Mouse (Mus musculus) midbrain, embryonic 11.5 days (tissue): ENCODE data around the gene Slc13a3. TPM values are rescaled to one million over a fixed set of nuclear protein-coding genes. Genes with fewer than 3 reads are reported as not detected.

Experiments used
- ATAC-seq: fragments of 200-750 bp; cut with Nextera tagmentation; 2 replicates; pipeline ENCODE4 v1.8.0; 2017; ENCODE audit warnings: moderate TSS enrichment, moderate library complexity; ENCODE audit not compliant: low FRiP score
- DNase-seq: peaks from one replicate; pipeline ENCODE4 v3.0.0; 2015; ENCODE audit warnings: low spot score; ENCODE audit errors: missing footprints
- H3K27ac ChIP-seq: fragments of 300-500 bp; sonication (generic); 2 replicates; pipeline ENCODE4 v1.5.1; 2014; ENCODE audit warnings: low read depth, low read length
- H3K27me3 ChIP-seq: fragments of 300-500 bp; sonication (generic); 2 replicates; pipeline ENCODE4 v1.6.1; 2014; ENCODE audit warnings: mild to moderate bottlenecking, low read length, moderate library complexity, mixed read lengths; ENCODE audit not compliant: control insufficient read depth, insufficient read depth
- H3K36me3 ChIP-seq: fragments of 300-500 bp; sonication (generic); 2 replicates; pipeline ENCODE4 v1.6.1; 2014; ENCODE audit warnings: mild to moderate bottlenecking, low read length, moderate library complexity, mixed read lengths; ENCODE audit not compliant: control insufficient read depth, insufficient read depth
- H3K4me1 ChIP-seq: fragments of 300-500 bp; sonication (generic); 2 replicates; pipeline ENCODE4 v1.6.1; 2014; ENCODE audit warnings: low read length; ENCODE audit not compliant: control insufficient read depth, insufficient read depth
- H3K4me2 ChIP-seq: fragments of 300-500 bp; sonication (generic); 2 replicates; pipeline ENCODE4 v1.6.1; 2014; ENCODE audit warnings: mild to moderate bottlenecking, moderate library complexity
- H3K4me3 ChIP-seq: fragments of 300-500 bp; sonication (generic); 2 replicates; pipeline ENCODE4 v1.5.1; 2014; ENCODE audit warnings: low read depth, low read length
- H3K9ac ChIP-seq: fragments of 300-500 bp; sonication (generic); 2 replicates; pipeline ENCODE4 v1.6.1; 2014; ENCODE audit warnings: low read length
- H3K9me3 ChIP-seq: fragments of 300-500 bp; sonication (generic); 2 replicates; pipeline ENCODE4 v1.6.1; 2016; ENCODE audit warnings: low read length; ENCODE audit not compliant: control insufficient read depth
- WGBS: fragments of 180-500 bp; shearing (Covaris S2); extraction: QIAGEN DNeasy Blood & Tissue Kit; methylation state at CpG from one replicate; pipeline ENCODE4 v1.1.7; 2014; 5-methylcytosine and 5-hydroxymethylcytosine counted together
- polyA plus RNA-seq: library from polyadenylated mRNA; unstranded; fragments of >200 nt; fragmentation: Nextera tagmentation; extraction: Ambion mirVana; gene quantifications from 2 replicates; pipeline ENCODE4 v1.2.1, GENCODE M21; 2014

Slc13a3 gene
- polyA plus RNA-seq, 1 experiment from 2014 or later, result 2.1 TPM

DNA sequence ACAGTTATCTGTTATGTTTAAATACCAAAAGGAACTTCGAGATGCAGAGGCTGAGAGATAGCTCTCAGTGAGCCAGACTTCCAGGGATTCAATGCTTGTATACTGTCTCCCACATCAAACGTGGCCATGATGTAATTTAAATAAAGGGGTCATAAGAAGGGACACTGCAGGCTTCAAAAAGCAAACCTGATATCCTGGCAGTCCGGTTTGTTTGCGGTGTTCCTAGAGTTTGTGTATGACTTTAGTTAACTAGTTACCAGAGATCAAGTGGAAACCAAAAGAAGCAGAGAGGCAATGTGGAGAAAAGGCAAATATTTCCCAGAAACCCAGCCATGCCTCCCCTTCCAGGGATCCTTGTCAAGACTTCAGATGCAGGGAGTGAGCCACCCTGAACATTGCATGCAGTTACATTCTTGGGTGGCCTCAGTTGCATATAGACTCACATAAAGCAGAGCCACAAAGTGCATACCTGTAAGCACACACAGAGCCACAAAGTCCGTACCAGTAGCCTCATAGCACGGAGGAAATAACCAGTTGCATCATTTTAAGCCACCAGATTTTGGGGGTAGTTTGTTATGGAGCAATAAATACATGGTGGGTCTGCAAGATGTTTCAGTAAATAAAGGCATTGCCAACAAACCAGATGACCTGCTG lies 83.6 kb downstream of the Slc13a3 start:
- 82% methylated on average over 6 of the region's 6 CpGs for WGBS
- no peak for ATAC-seq

DNA sequence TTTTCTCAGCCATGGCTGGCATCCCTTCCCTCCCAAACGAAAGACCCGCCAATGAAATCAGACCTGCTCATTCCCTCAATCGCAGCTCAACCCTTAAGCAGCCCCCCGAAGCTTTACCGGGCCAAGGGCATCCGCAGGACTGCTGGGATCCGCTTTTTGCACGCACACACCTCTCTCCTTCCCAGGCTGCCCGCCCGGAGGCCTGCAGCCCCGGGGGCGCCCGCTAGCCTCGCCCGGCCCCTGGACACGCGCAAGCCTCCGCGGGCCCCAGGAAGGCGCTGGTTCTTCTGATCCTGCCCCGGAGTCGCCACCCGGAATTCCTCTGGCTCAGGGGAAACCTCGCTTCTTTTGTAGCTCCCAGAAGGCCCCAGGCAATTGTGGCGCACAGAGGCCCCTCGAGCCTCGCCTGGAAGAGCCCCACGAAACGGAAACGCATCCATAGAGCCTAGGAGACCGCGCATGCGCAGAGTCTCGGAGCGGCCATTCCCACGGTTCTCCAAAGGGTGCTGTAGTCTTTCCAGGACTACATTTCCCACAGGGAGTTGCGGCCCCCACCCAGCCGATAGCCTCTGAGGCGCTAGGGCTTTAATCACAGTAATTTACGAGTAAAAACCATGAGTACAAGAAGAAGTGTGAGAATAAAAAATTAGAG lies 85.1 kb downstream of the Slc13a3 start, which contains the start of gene Zfp334:
Zfp334 (minus strand) TSS at position 416 of the 652 bp plus-strand sequence.
- H3K36me3 ChIP-seq, result peaks cover 30% of the 10 kb centered on the region
- WGBS, result under 1% methylated on average over 40 of the region's 40 CpGs
- DNase-seq, result peak; percentile 100
- H3K9me3 ChIP-seq, result no peaks in the 10 kb centered on the region
- peak; percentile 90 for ATAC-seq
- no peaks in the 10 kb centered on the region for H3K27me3 ChIP-seq
- H3K9ac ChIP-seq, result peak within 1 kb of the TSS; percentile 95
- H3K4me2 ChIP-seq, result peak within 1 kb of the TSS; percentile 70
- peaks cover 7% of the 10 kb centered on the region for H3K4me1 ChIP-seq
- H3K4me3 ChIP-seq, result peak within 1 kb of the TSS; percentile 82
- peak within 1 kb of the TSS; percentile 86 for H3K27ac ChIP-seq

More for the DNA sequence above, 83.6 kb downstream of the Slc13a3 start:
- Histone ChIP-seq H3K27me3 (no peaks in the 10 kb centered on the region), H3K27ac (no peak overlapping the region), H3K9ac (no peak overlapping the region), H3K4me2 (no peak overlapping the region), H3K9me3 (no peaks in the 10 kb centered on the region), H3K36me3 (peaks cover 16% of the 10 kb centered on the region), H3K4me1 (peaks cover 7% of the 10 kb centered on the region), H3K4me3 (no peak overlapping the region)
- DNase-seq, result no peak

DNA sequence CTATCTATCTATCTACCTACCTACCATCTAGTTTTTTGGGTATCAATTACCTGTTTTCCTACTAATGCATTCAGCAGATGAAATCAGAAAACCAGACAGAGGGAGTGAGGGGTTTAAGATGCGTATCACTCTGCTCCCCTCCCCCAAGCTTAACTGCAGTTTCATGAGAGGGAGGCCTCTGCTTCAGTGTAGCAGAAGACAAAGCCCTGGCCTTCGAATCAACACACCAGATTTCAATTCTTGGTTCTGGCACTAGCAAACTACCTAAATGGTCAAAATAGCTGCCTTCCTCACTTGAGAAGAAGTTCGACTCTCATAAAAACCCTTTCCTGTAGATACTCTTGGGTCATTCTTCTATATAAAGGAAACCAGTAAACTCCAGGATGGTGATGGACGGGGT lies 85.7 kb downstream of the Slc13a3 start:
- Histone ChIP-seq H3K4me3 (peak overlapping the region; percentile 82), H3K4me2 (peak overlapping the region; percentile 70), H3K9me3 (no peaks in the 10 kb centered on the region), H3K9ac (peak overlapping the region; percentile 95), H3K27me3 (no peaks in the 10 kb centered on the region), H3K27ac (peak overlapping the region; percentile 86), H3K36me3 (peaks cover 36% of the 10 kb centered on the region), H3K4me1 (peaks cover 7% of the 10 kb centered on the region)
- 4% methylated on average over 4 of the region's 4 CpGs for WGBS
- ATAC-seq (no peak), DNase-seq (peak; percentile 92)

DNA sequence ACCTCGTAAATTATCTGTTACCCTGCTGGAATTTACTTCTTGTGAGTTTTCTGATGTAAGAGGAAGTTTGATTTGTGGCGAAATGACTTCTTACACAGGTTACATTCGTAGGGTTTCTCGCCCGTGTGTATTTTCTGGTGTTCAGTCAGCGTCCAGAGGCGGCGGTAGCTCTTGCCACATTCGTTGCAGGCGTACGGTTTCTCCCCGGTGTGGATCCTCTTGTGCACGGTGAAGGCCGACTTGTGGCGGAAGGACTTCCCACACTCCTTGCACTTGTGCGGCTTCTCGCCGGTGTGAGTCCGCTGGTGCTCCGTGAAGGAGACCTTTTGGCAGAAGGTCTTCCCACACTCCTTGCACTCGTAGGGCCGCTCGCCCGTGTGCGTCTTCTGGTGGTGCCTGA lies 93.0 kb downstream of the Slc13a3 start:
- no peak overlapping the region for H3K4me2 ChIP-seq
- 97% methylated on average over 25 of the region's 25 CpGs for WGBS
- no peaks in the 10 kb centered on the region for H3K4me1 ChIP-seq
- H3K4me3 ChIP-seq, result no peak overlapping the region
- H3K36me3 ChIP-seq, result peaks cover 64% of the 10 kb centered on the region
- no peak overlapping the region for H3K27ac ChIP-seq
- H3K27me3 ChIP-seq, result no peaks in the 10 kb centered on the region
- H3K9ac ChIP-seq, result no peak overlapping the region
- ATAC-seq (no peak), DNase-seq (no peak)
- peaks cover 3% of the 10 kb centered on the region; the same call in 1 of the 2 replicates for H3K9me3 ChIP-seq

DNA sequence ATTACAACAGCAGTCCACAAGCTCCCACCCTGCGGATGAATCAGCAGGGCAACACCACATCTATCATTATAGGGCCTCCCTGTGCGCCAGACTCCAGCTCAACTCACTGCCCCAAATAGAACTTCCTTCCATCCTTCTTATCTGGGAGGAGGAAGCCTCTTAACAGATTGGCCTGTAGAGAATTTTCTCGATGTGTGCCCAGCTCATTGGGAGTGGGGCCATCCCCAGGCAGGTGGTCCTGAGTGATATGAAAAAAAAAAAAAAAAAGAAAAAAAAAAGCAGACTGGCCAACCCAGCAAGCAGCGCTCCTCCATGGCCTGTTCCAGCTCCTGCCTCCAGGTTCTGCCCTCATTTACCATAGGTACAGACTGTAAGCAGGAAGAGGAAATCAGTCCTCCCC lies 97.0 kb downstream of the Slc13a3 start:
- ATAC-seq (no peak), DNase-seq (no peak)
- Histone ChIP-seq H3K27me3 (no peaks in the 10 kb centered on the region), H3K4me2 (no peak overlapping the region), H3K27ac (no peak overlapping the region), H3K4me1 (no peaks in the 10 kb centered on the region), H3K9me3 (peaks cover 3% of the 10 kb centered on the region; the same call in 1 of the 2 replicates), H3K9ac (no peak overlapping the region), H3K36me3 (peaks cover 29% of the 10 kb centered on the region), H3K4me3 (no peak overlapping the region)
- WGBS, result 87% methylated on average over 4 of the region's 4 CpGs

DNA sequence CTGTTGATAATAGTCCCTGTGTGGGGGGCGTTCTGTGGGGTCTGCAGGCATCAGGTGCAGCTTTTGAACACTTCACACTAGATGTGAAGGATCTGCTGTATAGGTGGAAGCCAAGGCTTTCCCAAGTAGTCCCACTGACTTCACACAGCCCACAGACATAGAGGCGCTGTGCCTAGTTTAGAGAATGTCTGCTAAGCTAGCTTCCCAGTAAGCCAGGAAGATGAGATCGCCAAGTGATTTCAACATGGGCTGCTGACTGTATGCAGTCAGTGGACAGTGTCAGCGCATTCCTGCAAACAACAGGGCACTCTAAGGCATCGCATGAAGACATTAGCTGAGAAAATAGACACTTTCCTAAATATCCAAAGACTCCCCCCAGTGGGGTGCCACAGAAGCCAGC lies 97.6 kb downstream of the Slc13a3 start:
- H3K4me2 ChIP-seq, result no peak overlapping the region
- no peaks in the 10 kb centered on the region for H3K4me1 ChIP-seq
- H3K9me3 ChIP-seq, result no peaks in the 10 kb centered on the region; the same call in 1 of the 2 replicates
- DNase-seq (no peak), ATAC-seq (no peak)
- peaks cover 24% of the 10 kb centered on the region for H3K36me3 ChIP-seq
- H3K4me3 ChIP-seq, result no peak overlapping the region
- no peaks in the 10 kb centered on the region for H3K27me3 ChIP-seq
- no peak overlapping the region for H3K27ac ChIP-seq
- H3K9ac ChIP-seq, result no peak overlapping the region
- 87% methylated on average over 5 of the region's 5 CpGs for WGBS

DNA sequence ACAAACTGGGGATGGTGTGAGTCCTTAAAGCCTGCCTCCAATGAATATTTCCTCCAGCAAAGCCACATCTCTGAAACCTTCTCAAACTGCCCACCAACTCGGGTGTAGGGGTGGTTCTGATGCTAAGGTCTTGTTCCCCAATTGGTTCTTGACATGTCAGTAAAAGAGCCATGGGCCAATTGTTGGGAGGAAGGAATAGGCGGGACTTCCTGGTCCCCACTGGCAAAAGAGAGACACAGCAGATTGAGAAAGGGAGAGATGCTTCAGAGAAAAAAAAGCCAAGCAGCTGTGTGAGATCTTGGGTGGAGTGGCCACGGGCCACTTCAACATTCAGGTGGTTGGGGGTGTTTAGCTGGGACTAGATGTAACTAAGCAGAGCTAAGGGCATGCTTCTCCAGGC lies 102.0 kb downstream of the Slc13a3 start:
- Histone ChIP-seq H3K27me3 (no peaks in the 10 kb centered on the region), H3K27ac (no peak overlapping the region), H3K9me3 (no peaks in the 10 kb centered on the region), H3K4me3 (no peak overlapping the region), H3K4me1 (peaks cover 10% of the 10 kb centered on the region), H3K9ac (no peak overlapping the region), H3K4me2 (no peak overlapping the region), H3K36me3 (peaks cover 4% of the 10 kb centered on the region; the same call in 1 of the 2 replicates)
- ATAC-seq, result no peak
- DNase-seq, result peak; percentile 86
- WGBS, result 23% methylated on average over 3 of the region's 3 CpGs

DNA sequence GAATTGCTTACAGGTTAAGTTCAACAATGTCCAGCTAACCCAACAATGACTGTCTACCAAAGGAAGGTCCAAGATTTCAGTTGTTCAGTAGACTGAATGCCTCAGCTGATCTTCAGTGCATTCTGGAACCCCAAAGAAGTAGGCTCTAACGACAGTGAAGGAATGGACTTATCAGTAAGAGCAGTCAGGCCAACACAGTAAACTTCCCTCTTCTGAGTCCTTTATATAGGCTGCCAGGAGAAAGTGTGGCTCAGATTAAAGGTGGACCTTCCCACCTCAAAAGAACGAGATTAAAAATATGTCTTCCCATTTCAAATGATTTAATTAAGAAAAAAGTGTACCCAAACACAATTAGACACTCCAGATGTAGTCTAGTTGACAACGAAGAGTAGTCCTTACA lies 102.7 kb downstream of the Slc13a3 start:
- H3K27ac ChIP-seq, result no peak overlapping the region
- WGBS, result 82% methylated on average over 3 of the region's 3 CpGs

DNA sequence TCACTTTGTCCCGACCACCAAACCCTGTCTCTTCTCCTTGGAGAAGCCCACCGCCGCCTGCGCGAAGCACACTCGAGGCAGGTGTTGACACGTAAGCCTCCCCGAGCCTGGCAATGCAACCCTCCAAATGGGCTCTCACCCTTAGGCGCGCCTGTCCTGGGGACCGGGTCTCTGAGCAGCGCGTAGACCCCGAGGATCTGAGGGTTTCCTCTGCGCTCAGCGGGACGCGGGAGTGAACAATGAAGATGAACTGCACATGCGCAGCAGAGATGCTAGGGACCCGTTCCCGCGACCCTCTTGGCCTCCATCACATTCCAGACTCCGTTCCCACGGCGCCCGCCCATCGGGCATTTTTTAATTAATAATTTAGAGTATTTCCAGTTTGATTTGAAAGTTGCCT lies 104.5 kb downstream of the Slc13a3 start, which contains the start of gene Zfp663:
Zfp663 (minus strand) TSS at position 234 of the 400 bp plus-strand sequence.
- H3K4me1 ChIP-seq, result peaks cover 10% of the 10 kb centered on the region
- H3K4me3 ChIP-seq, result peak within 1 kb of the TSS; percentile 47
- peak; percentile 98 for DNase-seq
- H3K4me2 ChIP-seq, result peak within 1 kb of the TSS; percentile 77
- peak within 1 kb of the TSS; percentile 68 for H3K9ac ChIP-seq
- H3K27ac ChIP-seq, result peak within 1 kb of the TSS; percentile 69
- no peaks in the 10 kb centered on the region for H3K36me3 ChIP-seq
- H3K9me3 ChIP-seq, result no peaks in the 10 kb centered on the region
- H3K27me3 ChIP-seq, result peaks cover 2% of the 10 kb centered on the region; the same call in 1 of the 2 replicates
- 1% methylated on average over 27 of the region's 27 CpGs for WGBS
- peak; percentile 69 for ATAC-seq

More for the DNA sequence above, 102.7 kb downstream of the Slc13a3 start:
- H3K9me3 ChIP-seq, result no peaks in the 10 kb centered on the region
- H3K27me3 ChIP-seq, result no peaks in the 10 kb centered on the region
- DNase-seq (no peak), ATAC-seq (no peak)
- H3K36me3 ChIP-seq, result peaks cover 4% of the 10 kb centered on the region; the same call in 1 of the 2 replicates
- H3K9ac ChIP-seq, result no peak overlapping the region
- peaks cover 10% of the 10 kb centered on the region for H3K4me1 ChIP-seq
- H3K4me3 ChIP-seq, result no peak overlapping the region
- H3K4me2 ChIP-seq, result no peak overlapping the region
